Mouse (Mus musculus) c-Kit-negative CD71-positive TER-119-positive erythroid progenitor cells, embryonic 14.5 days (primary cell): ENCODE results near the gene Fryl.
"Not testable (repeated sequence)": the region's sequence is repeated elsewhere in the genome, so short reads cannot be mapped to it uniquely, and the experiment has no call there.

Experiments used
- DNase-seq: peaks from one replicate; pipeline ENCODE4 v3.0.0-alpha.2; 2013; ENCODE audit warnings: low read depth, low spot score

Gene Fryl

DNA sequence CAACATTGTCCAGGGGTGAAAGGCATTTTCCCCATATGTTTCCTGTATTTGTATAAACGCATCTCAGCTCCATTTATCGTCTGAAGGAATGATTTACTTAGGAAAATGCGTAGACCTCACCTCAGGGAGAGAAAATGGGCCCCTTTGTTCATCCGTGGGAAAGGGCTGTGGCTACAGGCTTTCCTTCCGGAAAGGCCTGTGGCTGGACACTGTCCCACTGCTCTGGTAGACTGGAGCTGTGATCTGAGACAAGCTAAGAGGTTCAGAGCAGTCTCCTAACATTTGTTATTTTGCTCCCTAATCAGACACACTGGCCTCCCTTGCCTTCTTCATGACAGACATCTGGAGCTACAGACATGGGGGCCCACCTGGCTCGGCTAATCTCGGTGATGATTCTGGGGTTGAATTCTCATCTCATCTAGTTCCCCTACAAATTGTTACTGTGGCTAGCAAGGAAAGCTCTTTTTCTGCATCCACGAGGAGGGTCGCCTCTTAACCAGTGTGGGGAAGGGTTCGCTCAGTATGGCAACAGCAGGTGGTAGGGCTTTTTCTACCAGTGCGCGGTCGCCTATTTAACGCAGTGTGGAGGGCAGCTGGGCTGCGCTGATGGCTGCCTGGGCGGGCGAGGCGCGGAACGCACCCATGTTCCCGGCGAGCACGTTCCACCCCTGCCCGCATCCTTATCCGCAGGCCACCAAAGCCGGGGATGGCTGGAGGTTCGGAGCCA lies 243.4 kb downstream of the Fryl start:
- not testable (repeated sequence) for DNase-seq

DNA sequence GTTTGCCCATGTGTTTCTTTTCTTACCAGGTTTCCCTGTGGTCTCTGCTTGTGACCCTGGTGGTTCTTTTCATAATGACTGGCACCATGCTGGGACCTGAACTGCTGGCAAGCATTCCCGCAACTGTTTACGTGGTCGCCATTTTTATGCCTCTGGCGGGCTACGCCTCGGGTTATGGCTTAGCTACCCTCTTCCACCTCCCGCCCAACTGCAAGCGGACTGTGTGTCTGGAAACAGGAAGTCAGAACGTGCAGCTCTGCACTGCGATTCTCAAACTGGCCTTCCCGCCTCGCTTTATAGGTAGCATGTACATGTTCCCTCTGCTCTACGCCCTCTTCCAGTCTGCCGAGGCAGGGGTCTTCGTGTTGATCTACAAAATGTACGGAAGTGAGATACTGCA lies 244.6 kb downstream of the Fryl start:
- not testable (repeated sequence) for DNase-seq

- DNase-seq = not testable (repeated sequence)
These were observed 248.2 kb downstream of the Fryl start for GRCm38 (mm10) chr5:73008230-73008629.

DNA sequence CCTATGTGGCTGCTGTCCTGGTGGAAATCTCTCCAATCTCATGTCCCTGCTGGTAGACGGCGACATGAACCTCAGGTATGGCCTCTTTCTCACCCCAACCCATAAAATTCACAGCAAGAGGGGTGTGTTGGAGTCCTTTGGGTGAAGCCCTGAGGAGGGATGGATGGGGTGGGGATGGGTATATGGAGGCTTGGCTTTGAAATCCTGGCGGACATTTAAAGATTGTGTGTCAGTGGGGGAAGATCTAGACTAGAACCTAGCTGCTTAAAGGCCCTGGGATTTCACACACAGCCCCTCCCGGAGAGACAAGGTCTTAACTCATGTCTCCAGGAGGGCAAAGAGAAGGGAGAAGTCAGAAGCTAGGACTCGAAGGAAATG lies 248.8 kb downstream of the Fryl start:
- DNase-seq = no peak

GRCm38 (mm10) chr5:73006784-73007581 lies 249.4 kb downstream of the Fryl start, which contains the start of gene Slc10a4:
Gene Slc10a4, plus strand, starts transcription at chr5:73006883.
- no peak for DNase-seq

GRCm38 (mm10) chr5:73004046-73004445 lies 252.4 kb downstream of the Fryl start:
- no peak for DNase-seq

DNA sequence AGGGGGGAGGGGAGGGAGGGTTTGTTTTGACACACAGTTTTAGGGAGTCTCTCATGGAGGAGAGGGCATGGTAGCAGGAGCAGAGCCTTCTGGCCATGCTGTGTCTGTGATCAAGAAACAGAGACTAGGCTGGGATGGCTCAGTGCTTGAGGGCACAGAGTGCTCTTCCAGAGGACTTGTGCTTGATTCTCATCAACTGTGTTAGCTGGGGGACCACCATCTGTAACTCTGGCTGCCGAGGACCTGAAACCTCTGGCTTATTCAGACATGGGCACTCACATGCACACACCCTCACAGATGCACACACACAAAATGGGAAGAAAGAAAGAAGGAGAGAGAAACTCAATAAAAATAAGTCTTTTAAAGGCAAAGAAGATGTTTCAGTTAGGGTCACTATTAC lies 257.9 kb downstream of the Fryl start:
- DNase-seq = not testable (repeated sequence)

DNA sequence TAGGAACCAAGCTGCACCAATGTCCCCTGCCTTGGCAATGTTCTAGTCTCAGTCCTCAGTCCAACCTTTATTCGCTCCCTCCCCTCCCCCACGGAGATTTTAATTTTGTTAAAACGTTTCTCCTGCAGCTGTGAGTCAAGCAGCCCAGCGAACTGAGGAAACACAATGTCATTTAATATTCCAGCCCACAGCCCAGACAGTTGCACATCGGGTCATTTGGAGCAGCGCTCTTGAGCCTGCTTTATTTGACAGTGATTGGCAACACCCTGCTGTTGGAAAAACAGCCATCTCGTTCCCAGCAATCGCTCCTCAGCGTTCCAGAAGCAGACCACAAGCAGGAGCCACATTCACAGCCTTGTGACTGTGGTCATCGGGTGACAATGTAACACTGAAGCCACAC lies 261.0 kb downstream of the Fryl start:
- no peak for DNase-seq

DNA sequence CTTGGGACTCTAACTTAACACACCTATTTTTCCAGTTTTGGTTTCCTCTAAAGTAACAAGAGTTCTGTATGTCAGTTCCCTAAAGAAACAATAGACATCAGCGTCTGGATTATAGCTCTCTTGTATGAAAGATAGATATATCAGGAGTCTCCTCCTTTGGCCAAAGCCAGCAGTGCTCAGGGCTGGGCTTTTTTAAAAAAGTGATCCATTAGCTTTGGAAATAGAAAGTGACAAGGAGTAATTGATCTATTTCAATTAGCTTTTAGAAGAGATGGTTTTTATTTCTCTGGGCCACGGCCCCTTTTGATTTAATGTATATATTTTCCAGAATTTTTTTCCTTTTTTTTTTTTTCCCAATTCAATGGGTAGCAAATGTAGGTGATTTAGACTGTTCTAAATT lies 261.5 kb downstream of the Fryl start:
- DNase-seq = no peak

- no peak for DNase-seq
These were observed 262.0 kb downstream of the Fryl start for GRCm38 (mm10) chr5:72994424-72994823.

DNA sequence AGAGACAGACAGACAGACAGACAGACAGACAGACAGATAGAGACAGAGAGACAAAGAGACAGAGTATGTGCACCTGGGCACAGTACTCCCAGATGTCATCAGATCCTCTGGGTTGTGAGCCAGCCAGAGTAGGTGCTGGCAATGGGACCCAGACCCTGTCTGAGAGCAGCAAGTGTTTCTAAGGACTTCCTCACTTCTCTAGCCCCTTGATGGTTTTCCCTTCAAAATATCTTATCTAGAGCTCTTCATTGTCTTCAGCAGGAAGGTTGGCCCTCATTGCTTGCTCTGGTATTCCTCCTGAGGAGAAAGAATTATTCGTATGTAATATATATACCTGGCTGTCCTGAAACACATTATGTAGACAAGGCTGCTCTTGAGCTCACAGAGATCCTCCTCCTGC lies 263.9 kb downstream of the Fryl start:
- DNase-seq = no peak

DNA sequence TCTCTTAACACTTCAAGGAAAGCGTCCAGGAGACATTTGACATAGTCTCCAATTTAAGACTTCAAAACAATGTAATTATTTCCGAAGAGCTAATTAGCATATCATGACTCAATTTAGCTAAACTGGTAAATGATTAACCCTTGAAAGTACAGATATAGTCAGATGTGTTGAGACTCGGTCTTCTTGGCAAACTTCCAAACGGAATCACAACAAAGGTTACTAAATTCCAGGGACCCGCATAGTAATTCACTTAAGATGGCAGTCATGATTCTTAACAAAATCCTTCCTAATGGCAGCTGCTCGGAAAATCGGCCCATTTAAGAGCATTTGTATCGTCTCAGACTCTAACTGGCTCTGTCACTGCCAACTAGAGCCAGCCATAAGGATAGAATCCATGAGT lies 266.7 kb downstream of the Fryl start:
- DNase-seq = no peak

GRCm38 (mm10) chr5:72987786-72988185 lies 268.6 kb downstream of the Fryl start:
- no peak for DNase-seq

- DNase-seq = peak; percentile 24
These were observed 272.3 kb downstream of the Fryl start for GRCm38 (mm10) chr5:72984091-72984490.

DNA sequence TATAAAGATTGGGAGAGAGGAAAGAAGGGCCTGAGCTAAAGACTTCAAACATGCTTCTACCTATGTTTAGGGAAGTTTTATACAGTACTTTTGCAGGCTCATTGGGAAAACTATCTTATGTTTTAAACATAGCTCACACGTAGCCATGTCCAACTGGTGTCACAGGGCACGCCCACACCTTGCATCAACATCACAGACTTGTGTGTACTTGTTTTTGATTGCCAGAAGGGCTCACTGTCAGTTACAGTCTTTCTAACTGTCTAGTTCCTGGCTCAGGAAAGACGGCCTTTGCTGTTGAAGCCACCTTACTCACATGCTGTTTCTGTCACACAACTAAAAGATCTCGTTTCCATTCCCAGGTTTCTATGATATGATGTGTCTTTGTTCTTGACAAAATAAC lies 279.9 kb downstream of the Fryl start:
- DNase-seq = no peak

- no peak for DNase-seq
These were observed 280.4 kb downstream of the Fryl start for GRCm38 (mm10) chr5:72975996-72976395.

GRCm38 (mm10) chr5:72974602-72975001 lies 281.8 kb downstream of the Fryl start, which contains the start of gene Gm10135:
Gene Gm10135, minus strand, starts transcription at chr5:72974702.
- DNase-seq = no peak

DNA sequence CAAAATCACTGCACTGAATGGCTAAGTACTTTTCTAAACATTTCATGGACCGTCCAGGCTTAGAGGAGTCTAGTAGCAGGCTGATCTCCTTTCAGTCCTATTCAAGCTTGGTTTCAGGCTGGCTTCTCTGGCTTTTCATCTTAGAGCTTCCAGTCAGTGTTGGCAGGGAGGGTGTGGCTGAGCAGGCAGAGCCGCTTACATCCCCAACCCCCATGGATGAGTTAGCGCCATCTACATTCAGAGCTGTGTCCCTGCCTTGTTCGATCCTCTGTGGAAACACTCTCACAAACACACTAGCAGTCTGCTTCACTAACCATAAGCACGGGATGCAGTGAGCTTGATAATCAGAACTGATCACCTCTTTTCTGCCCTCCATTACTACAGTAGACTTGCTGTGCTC lies 283.5 kb downstream of the Fryl start:
- no peak for DNase-seq

DNA sequence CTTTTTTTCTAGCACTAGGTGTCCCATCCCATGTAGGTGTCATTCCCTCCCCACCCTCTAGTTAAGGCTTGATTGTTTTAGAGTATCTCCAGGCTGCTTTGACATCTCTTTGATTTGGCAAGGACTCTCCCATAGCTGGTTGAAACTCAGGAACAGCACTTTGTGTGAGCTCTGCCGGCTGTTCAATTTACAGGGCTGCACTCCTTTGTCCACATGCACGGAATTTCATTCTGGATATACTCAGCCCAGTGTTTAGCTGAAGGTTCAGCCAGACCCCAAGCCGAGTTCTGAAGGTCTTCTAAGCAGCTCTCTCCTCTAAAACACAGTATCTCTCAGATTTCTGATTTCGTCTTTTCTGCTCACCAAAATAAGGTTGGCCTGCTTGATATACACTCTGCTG lies 284.0 kb downstream of the Fryl start:
- no peak for DNase-seq
